Mouse (Mus musculus) Patski (cell line): ENCODE measurements around the gene Il2ra. TPM values are rescaled to one million over a fixed set of nuclear protein-coding genes. Genes with fewer than 3 reads are reported as not detected.

Experiments
- ATAC-seq: fragments of 100-300 bp; one replicate; pipeline ENCODE4 v1.8.0; 2021
- CTCF ChIA-PET: fragments of 350-600 bp; sonication (Branson Sonifier 250); formaldehyde crosslinking; loops from one replicate; lab custom pipeline; 2022; ENCODE audit warnings: inconsistent platforms; lab: Charles Lee
- POLR2A ChIA-PET: fragments of 350-600 bp; sonication (Branson Sonifier 250); formaldehyde crosslinking; loops from one replicate; lab custom pipeline; 2022; ENCODE audit warnings: antibody characterized with exemption, inconsistent platforms; lab: Charles Lee
- DNase-seq: peaks from one replicate; pipeline ENCODE4 v3.0.0-alpha.2; 2011; ENCODE audit warnings: low read depth, low spot score
- H3K27me3 ChIP-seq: fragments of 371-371 bp; one replicate; pipeline ENCODE4 v1.5.1; 2021
- CTCF ChIP-seq: fragments of 100-300 bp; IDR thresholded peaks from one replicate; pipeline ENCODE4 v1.5.1; 2021
- in situ Hi-C: fragments of 300-500 bp; cut with MboI; formaldehyde crosslinking; loops from 3 replicates; pipeline ENCODE4 v1.11.1; 2018; ENCODE audit warnings: low pct_unique_long_range_greater_than_20kb, mixed read lengths
- polyA plus RNA-seq: library from polyadenylated mRNA; unstranded; gene quantifications from one replicate; pipeline ENCODE4 v1.2.3, GENCODE M21; 2021

Gene Il2ra
- polyA plus RNA-seq, 1 experiment from 2014 or later, result not detected

DNA sequence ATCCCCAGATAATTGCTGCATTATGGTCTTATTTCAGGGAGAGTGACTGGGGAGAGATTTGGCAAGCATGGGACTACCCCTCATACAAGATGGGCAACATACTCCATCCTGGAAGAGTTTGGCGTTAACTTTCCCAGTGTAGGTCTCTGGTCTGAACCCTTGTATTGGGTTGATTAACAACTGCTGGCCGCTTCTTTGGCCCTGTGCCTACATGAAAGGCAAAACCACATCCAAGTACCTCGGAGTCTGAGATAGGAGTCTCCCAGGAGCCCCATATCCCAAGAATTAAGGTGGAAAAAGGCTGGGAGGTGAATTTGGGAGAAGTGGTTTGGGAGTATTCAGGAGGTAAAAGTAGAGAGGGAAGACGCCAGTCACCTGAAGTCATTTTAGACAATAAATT, 22.2 kb downstream of the Il2ra start:
- TF ChIP-seq CTCF, result no peak
- ChIA-PET CTCF (interaction anchor here (0.9 to 1.9 kb wide), 4 partner anchors 10 to 33 kb away, joined by 3 to 5 read pairs (median 4); no protein-coding TSS in a partner anchor), POLR2A (no interaction called here)
- no peak for ATAC-seq
- in situ Hi-C loops, result no loop called here
- peaks cover 11% of the 10 kb centered on the region for H3K27me3 ChIP-seq
- no peak for DNase-seq

DNA sequence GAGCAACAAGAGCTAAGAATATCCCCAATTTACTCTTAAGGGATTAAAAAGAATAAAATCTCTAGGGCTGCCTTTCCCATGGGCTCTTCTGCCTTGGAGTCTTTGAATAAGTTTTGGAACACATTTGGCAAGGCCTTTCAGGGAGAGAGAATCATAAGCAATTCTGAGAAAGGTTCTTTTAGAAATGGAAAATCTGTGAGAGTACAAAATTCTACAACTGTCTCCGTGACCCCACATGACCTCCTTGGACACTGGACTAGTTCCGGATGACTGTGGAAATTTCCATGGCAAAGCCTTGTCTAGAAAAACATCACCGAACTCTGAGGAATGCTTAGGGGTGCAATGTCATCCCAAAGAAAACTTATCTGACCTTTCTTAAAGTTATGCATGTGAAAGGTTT, 22.7 kb downstream of the Il2ra start:
- in situ Hi-C loops, result no loop called here

DNA sequence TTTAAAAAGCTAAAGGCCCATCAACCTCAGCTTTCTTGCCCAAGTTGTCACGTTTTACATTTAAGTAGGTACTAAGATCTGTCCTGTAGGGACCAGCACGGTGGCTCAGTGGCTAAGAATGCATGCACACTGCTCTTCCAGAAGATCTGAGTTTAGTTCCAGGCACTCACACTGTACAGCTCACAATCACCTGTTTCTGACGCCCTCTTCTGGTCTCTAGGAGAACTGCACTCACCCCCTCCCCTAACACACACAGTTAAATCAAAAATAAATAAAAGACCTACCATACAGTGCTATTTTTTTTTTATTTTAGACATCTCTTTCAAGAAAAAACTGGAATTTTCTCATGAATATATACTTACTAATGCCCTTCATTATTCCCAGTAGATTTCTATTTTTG, 29.5 kb downstream of the Il2ra start:
- ChIA-PET CTCF (interaction anchor here (1.8 kb wide), 1 partner anchor 16 kb away, joined by 4 read pairs; no protein-coding TSS in a partner anchor), POLR2A (no interaction called here)
- DNase-seq (no peak), ATAC-seq (no peak)
- in situ Hi-C loops, result no loop called here
- peak; percentile 45 for TF ChIP-seq CTCF
- peaks cover 33% of the 10 kb centered on the region for H3K27me3 ChIP-seq

More for the DNA sequence above, 22.7 kb downstream of the Il2ra start:
- POLR2A ChIA-PET, result no interaction called here
- peaks cover 14% of the 10 kb centered on the region for H3K27me3 ChIP-seq
- TF ChIP-seq CTCF, result no peak
- CTCF ChIA-PET, result interaction anchor here (1.9 kb wide), 1 partner anchor 14 kb away, joined by 5 read pairs; no protein-coding TSS in a partner anchor
- ATAC-seq, result no peak
- DNase-seq, result no peak

DNA sequence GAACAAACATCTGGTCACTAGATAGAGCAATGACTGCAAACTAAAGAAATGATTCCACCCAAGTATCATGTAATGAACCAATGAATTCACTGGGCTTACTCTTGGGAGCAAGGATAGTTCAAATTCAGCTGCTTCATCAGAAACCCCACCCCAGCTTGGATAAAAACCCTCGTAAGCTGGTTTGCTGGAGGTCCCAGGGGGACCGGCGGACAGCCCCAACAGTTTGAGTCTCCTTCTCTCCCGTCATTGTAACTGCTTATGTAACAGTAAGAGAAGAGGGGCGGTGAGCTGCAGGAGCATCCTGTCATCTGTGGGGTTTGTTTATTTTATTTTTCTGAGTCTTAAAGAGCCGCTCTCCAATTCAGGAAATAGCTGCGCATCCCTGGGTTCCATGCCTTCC, 37.0 kb downstream of the Il2ra start:
- in situ Hi-C loops, result loop anchor here (5.0 kb wide), 1 partner anchor 72 kb away; no protein-coding TSS in a partner anchor
- ChIA-PET POLR2A (no interaction called here), CTCF (interaction anchor here (1.5 kb wide), 1 partner anchor 14 kb away, joined by 5 read pairs; no protein-coding TSS in a partner anchor)
- no peak for ATAC-seq
- peaks cover 36% of the 10 kb centered on the region for H3K27me3 ChIP-seq
- no peak for DNase-seq
- TF ChIP-seq CTCF, result no peak

DNA sequence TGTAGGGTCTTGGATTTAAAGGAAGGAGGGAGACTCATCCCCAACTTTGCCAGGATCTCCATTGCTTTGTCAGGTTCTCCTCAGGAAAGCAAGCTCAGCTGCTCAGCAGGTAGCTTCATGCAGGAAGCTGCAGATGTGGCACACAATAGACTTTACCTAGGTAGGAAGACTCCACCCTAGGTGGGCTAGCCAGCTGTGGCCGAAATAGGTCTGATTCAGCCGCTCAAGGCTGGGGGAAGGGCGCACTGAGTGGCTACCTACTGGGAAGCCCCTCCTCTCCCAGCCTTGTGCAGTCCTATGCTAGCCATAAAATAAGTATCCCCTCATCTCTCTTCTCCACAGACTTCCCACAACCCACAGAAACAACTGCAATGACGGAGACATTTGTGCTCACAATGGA, 40.1 kb downstream of the Il2ra start:
- in situ Hi-C loops, result loop anchor here (5.0 kb wide), 1 partner anchor 75 kb away; no protein-coding TSS in a partner anchor
- DNase-seq (no peak), ATAC-seq (no peak)
- peaks cover 14% of the 10 kb centered on the region for H3K27me3 ChIP-seq
- TF ChIP-seq CTCF, result no peak
- ChIA-PET CTCF (no interaction called here), POLR2A (no interaction called here)

DNA sequence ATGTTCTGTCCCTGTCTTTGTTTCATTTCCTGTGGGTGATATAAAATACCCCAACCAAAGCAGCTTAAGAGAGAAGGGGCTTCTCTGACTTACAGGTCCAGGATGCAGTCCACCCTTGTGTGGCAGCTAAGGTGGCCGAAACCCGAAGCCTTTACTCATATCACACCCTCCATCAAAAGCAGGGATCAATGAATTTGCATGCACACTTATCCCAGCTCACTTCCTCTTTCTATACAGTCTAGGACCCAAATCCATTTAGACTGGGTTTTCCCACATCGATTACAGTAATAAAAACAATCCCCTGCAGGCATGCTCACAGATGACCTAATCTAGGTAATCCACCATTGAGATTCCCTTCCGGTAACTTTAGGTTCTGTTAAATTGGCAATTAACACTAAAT, 43.9 kb downstream of the Il2ra start:
- in situ Hi-C loops, result no loop called here
- no peak for TF ChIP-seq CTCF
- no peak for DNase-seq
- CTCF ChIA-PET, result interaction anchor here (0.6 to 2.7 kb wide), 3 partner anchors 12 to 85 kb away, joined by 3 to 13 read pairs (median 3); no protein-coding TSS in a partner anchor
- ATAC-seq, result no peak
- peaks cover 20% of the 10 kb centered on the region for H3K27me3 ChIP-seq
- POLR2A ChIA-PET, result no interaction called here

DNA sequence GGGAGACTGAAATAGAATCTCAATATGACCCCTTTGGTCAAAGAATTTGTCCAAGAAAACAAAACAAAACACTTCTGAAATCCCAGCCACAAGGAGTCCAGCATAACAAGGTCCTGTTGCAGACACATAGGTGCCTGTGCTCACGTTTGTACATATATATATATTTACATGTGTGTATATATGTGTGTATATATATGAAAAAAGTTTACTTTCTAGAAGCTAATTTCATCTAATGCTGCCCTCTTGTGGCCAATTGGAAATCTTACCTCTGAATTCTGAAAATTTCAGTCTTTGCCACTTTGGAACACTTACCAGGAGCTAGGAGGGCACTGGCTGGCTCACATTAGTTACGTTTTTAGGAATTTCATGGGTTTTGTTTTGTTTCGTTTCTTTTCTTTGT, 44.8 kb downstream of the Il2ra start:
- ATAC-seq (no peak), DNase-seq (no peak)
- peaks cover 20% of the 10 kb centered on the region for H3K27me3 ChIP-seq
- ChIA-PET POLR2A (no interaction called here), CTCF (interaction anchor here (0.6 to 2.7 kb wide), 9 partner anchors 11 to 84 kb away, joined by 3 to 13 read pairs (median 3); partner anchors contain the start of genes Il15ra and Rbm17)
- peak; percentile 60 for TF ChIP-seq CTCF
- in situ Hi-C loops, result no loop called here

DNA sequence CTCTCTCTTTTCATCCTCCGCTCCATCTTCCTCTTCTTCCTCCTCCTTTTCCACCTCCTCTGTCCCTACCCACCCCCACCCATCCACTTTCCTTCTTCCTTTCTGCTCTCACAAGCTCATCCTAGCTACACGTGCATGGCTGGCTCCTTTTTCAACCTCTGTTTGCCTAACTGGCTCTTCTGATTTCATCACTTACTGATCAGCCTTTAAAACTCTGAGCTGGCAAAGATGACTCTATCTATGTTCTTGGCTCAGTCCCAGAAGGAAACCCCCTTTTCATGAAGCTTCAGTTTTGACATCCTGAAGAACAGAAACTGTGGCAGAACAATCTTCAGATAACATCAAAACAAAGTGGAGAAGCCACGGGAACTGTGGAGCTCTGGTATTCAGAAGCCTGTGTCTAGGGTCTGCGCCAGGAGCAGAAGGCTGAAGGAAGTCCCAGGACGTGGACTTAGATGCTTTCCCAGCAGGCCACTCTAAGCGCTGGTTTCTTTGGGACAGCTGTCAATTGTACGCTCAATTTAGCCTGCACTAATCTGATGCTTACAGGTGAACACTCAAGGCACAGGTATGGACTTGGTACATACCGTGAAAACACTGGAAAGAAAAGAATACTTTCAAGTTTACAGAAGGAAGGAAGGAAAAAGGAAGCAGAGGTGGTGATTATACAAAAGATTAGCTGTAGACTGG, 47.7 kb downstream of the Il2ra start:
- POLR2A ChIA-PET, result no interaction called here

DNA sequence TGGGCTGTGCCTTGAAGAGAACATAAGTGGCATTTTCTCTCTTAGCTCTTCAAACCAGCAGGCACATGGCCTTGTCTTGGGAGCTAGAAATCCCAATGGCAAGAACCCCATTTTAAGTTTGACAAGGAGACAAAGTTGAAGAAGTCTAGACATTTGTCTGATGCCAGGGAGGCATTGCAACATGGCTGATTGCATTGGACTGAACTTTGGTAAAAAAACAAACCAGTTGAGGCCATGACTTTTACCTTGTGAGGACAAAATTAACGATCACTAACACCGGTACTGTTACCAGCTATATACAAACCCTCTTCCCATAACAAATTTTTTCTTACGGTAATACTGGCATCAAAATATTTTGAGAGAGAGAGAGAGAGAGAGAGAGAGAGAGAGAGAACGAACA, 50.7 kb downstream of the Il2ra start:
- ChIA-PET POLR2A (no interaction called here), CTCF (no interaction called here)
- DNase-seq (no peak), ATAC-seq (no peak)
- in situ Hi-C loops, result no loop called here
- peaks cover 9% of the 10 kb centered on the region for H3K27me3 ChIP-seq
- TF ChIP-seq CTCF, result no peak

More for the DNA sequence above, 47.7 kb downstream of the Il2ra start:
- CTCF ChIA-PET, result interaction anchor here (0.9 to 1.6 kb wide), 2 partner anchors 20 to 87 kb away, joined by 3 to 4 read pairs; partner anchors contain the start of gene Rbm17
- in situ Hi-C loops, result no loop called here
- peaks cover 20% of the 10 kb centered on the region for H3K27me3 ChIP-seq
- DNase-seq, result no peak
- ATAC-seq, result no peak
- no peak for TF ChIP-seq CTCF

DNA sequence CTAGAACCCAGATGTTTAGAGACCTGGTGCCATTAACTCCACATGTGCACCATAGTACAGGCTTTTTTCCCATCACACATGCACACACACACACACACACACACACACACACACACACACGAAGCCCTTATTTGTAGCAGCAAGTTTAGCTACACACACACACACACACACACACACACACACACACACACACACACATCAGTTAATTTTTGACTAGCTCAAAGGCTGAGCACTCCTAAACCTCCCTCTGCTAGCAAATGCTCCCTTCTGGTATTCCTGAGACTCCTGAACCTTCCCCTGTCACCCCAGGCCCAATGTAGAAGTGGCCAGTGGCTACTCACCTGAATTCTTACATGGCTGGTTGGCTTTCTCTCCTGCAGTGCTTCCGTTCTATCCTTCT, 51.5 kb downstream of the Il2ra start:
- TF ChIP-seq CTCF, result no peak
- CTCF ChIA-PET, result interaction anchor here (1.5 to 1.8 kb wide), 2 partner anchors 27 to 91 kb away, joined by 5 to 6 read pairs; partner anchors contain the start of gene Rbm17

DNA sequence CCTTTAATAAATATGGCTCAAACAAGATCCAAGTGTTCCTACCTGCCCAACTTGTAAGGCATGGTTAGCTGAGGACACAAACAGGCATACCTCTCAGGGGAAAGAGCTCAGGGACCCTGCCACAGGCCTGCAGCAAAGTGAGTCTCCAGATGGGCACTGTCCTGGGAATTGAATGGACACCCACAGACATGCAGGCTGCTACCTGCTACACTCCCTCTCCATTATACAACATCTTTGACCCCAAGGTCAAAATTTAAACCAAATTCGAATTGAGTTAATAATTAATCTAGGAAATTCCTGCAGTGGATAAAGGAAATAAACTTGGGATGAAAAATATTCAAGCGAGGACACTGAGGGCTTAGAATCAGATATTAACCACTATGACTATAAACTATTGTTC, 53.3 kb downstream of the Il2ra start:
- no peak for ATAC-seq
- TF ChIP-seq CTCF, result no peak
- H3K27me3 ChIP-seq, result no peaks in the 10 kb centered on the region
- ChIA-PET CTCF (interaction anchor here (1.5 to 1.8 kb wide), 2 partner anchors 29 to 92 kb away, joined by 5 to 6 read pairs; partner anchors contain the start of gene Rbm17), POLR2A (no interaction called here)
- DNase-seq, result no peak
- in situ Hi-C loops, result no loop called here

More for the DNA sequence above, 51.5 kb downstream of the Il2ra start:
- POLR2A ChIA-PET, result no interaction called here
- ATAC-seq (no peak), DNase-seq (no peak)
- peaks cover 9% of the 10 kb centered on the region for H3K27me3 ChIP-seq
- in situ Hi-C loops, result no loop called here
